18 mouse cellular contexts compared by ENCODE assay signal in genomic region chr10:67581698-67582285, GRCm38 (mm10). TPM values are rescaled to one million over a fixed set of nuclear protein-coding genes. Genes with fewer than 3 reads are reported as not detected.
DNase-seq lines count a peak whose midpoint lies in the region; ATAC-seq lines count a peak whose summit lies in the region.
"Had no signal": no experiment of that assay in that cellular context is flagged by ENCODE, and none has a peak within 500 bp of the region (broad histone marks: within the 10 kb centered on the region; RNA-seq: fewer than 3 reads in every experiment).

No protein-coding gene starts in this region.

- DNase-seq in kidney, adult 9 months, result no peak
- DNase-seq in induced T-regulatory cell, adult 2 months (ENCODE audit: low read depth), result peak; percentile 66
- DNase-seq in thymus, postnatal 0 days (ENCODE audit: low spot score), result peak; percentile 61
- no peak for DNase-seq in layer of hippocampus, postnatal 25 days (ENCODE audit: extremely low spot score in 1 of 2, low spot score in 1 of 2)
- DNase-seq in testis, postnatal 10 days (ENCODE audit: low spot score), result no peak
- DNase-seq: cerebellum, adult 9-10 months; gastrocnemius, postnatal 14 days; left cerebral cortex, postnatal 4 days; right cerebral cortex, adult 18-20 months had no signal

- H3K9ac ChIP-seq in kidney, embryonic 16.5 days (replicated peaks; ENCODE audit: low read length), result no peak overlapping the region
- no peak overlapping the region for H3K9ac ChIP-seq in intestine, embryonic 16.5 days (ENCODE audit: low read depth, low read length)
- H3K9ac ChIP-seq: embryonic facial prominence, embryonic 13.5 days; forebrain, embryonic 12.5 days; hindbrain, embryonic 13.5 days; liver, embryonic 15.5 days had no signal

- no peaks in the 10 kb centered on the region for H3K36me3 ChIP-seq in kidney, embryonic 16.5 days (ENCODE audit: insufficient read depth, low read length)
- H3K36me3 ChIP-seq in intestine, embryonic 16.5 days (ENCODE audit: control insufficient read depth, insufficient read depth, low read length), result no peaks in the 10 kb centered on the region
- H3K36me3 ChIP-seq: embryonic facial prominence, embryonic 13.5 days; forebrain, embryonic 12.5 days; hindbrain, embryonic 13.5 days; liver, embryonic 15.5 days had no signal

- no peaks in the 10 kb centered on the region for H3K9me3 ChIP-seq in kidney, embryonic 16.5 days (ENCODE audit: low read length)
- no peaks in the 10 kb centered on the region for H3K9me3 ChIP-seq in intestine, embryonic 16.5 days (ENCODE audit: control insufficient read depth, low read length)
- H3K9me3 ChIP-seq: embryonic facial prominence, embryonic 13.5 days; forebrain, embryonic 12.5 days; hindbrain, embryonic 13.5 days; liver, embryonic 15.5 days had no signal

- H3K27me3 ChIP-seq in kidney, embryonic 16.5 days (ENCODE audit: insufficient read depth, low read length), result no peaks in the 10 kb centered on the region
- no peaks in the 10 kb centered on the region for H3K27me3 ChIP-seq in intestine, embryonic 16.5 days (replicated peaks; ENCODE audit: control insufficient read depth, insufficient read depth, low read length)
- H3K27me3 ChIP-seq: embryonic facial prominence, embryonic 13.5 days; hindbrain, embryonic 13.5 days; liver, embryonic 15.5 days; megakaryocyte, embryonic 14.5 days; Patski had no signal

- no peak overlapping the region for H3K4me3 ChIP-seq in kidney, embryonic 16.5 days (ENCODE audit: low read length)
- H3K4me3 ChIP-seq in intestine, embryonic 16.5 days (ENCODE audit: low read length), result no peak overlapping the region
- H3K4me3 ChIP-seq: embryonic facial prominence, embryonic 13.5 days; forebrain, embryonic 12.5 days; hindbrain, embryonic 13.5 days; liver, embryonic 15.5 days; megakaryocyte, embryonic 14.5 days had no signal

- H3K27ac ChIP-seq in kidney, embryonic 16.5 days (ENCODE audit: low read length), result no peak overlapping the region
- no peak overlapping the region for H3K27ac ChIP-seq in intestine, embryonic 16.5 days (ENCODE audit: low read length)
- H3K27ac ChIP-seq: embryonic facial prominence, embryonic 13.5 days; forebrain, embryonic 12.5 days; hindbrain, embryonic 13.5 days; liver, embryonic 15.5 days had no signal

- H3K4me2 ChIP-seq in kidney, embryonic 16.5 days (replicated peaks; ENCODE audit: low read depth, low read length), result no peak overlapping the region
- H3K4me2 ChIP-seq in intestine, embryonic 16.5 days (ENCODE audit: low read depth, low read length), result no peak overlapping the region
- H3K4me2 ChIP-seq: embryonic facial prominence, embryonic 13.5 days; forebrain, embryonic 12.5 days; hindbrain, embryonic 13.5 days; liver, embryonic 15.5 days had no signal

- H3K4me1 ChIP-seq in kidney, embryonic 16.5 days (ENCODE audit: insufficient read depth, low read length), result 0 out of 2 replicates have a peak, but pooled peaks cover 5% of the 10 kb centered on the region
- 0 out of 2 replicates have a peak, but pooled peaks cover 3% of the 10 kb centered on the region for H3K4me1 ChIP-seq in intestine, embryonic 16.5 days (ENCODE audit: control insufficient read depth, insufficient read depth, low read length)
- H3K4me1 ChIP-seq: embryonic facial prominence, embryonic 13.5 days; forebrain, embryonic 12.5 days; liver, embryonic 15.5 days had no signal

- peak; percentile 56; the same call in 1 of the 2 replicates for ATAC-seq in kidney, embryonic 16.5 days (ENCODE audit: low FRiP score, low TSS enrichment)
- ATAC-seq in CD4-positive, CD25-positive, alpha-beta regulatory T cell, adult 4 months, result peak; percentile 34
- no peak for ATAC-seq in intestine, embryonic 16.5 days
- ATAC-seq: Patski had no signal

- WGBS in kidney, embryonic 16.5 days, result 40% methylated on average over 12 of the region's 12 CpGs
- 75% methylated on average over 12 of the region's 12 CpGs for WGBS in intestine, embryonic 16.5 days

RNA-seq across cellular contexts. Expression of gene Ado, which starts 33.0 kb away (rescaled TPM):
- polyA plus RNA-seq in kidney, embryonic 16.5 days (2015; fragmentation: Nextera tagmentation; extraction: Ambion mirVana), result 73.1 and 74.9 TPM in 2 replicates
- polyA plus RNA-seq in CD4-positive, CD25-positive, alpha-beta regulatory T cell, adult 4 months (2017; shearing (Covaris generic)), result 10 to 100 TPM; 46.6 to 51.0 TPM
- 33.2 and 33.3 TPM in 2 replicates for polyA plus RNA-seq in thymus, postnatal 0 days (2015; fragmentation: Nextera tagmentation; extraction: Ambion mirVana)
- 10 to 100 TPM; 37.2 to 39.9 TPM for total RNA-seq in layer of hippocampus, postnatal 25 days (2021)
- polyA plus RNA-seq in intestine, embryonic 16.5 days (2015; fragmentation: Nextera tagmentation; extraction: Ambion mirVana), result 43.2 and 43.5 TPM in 2 replicates

RNA-seq across cellular contexts. Expression of gene Egr2, which starts 46.5 kb away (rescaled TPM):
- 0.64 and 1.1 TPM in 2 replicates for polyA plus RNA-seq in kidney, embryonic 16.5 days (2015; fragmentation: Nextera tagmentation; extraction: Ambion mirVana)
- 10 to 100 TPM; 49.2 to 69.1 TPM for polyA plus RNA-seq in CD4-positive, CD25-positive, alpha-beta regulatory T cell, adult 4 months (2017; shearing (Covaris generic))
- 8.7 and 10.7 TPM in 2 replicates for polyA plus RNA-seq in thymus, postnatal 0 days (2015; fragmentation: Nextera tagmentation; extraction: Ambion mirVana)
- 1 to 10 TPM; 2.2 to 2.3 TPM for total RNA-seq in layer of hippocampus, postnatal 25 days (2021)
- polyA plus RNA-seq in intestine, embryonic 16.5 days (2015; fragmentation: Nextera tagmentation; extraction: Ambion mirVana), result 0.23 and 0.36 TPM in 2 replicates

Comparison
In these comparisons a context has a peak if more than half of its experiments do, and no peak if none do; other contexts are left out.
1. DNase-seq: peak in induced T-regulatory cell, adult 2 months (single experiment) and thymus, postnatal 0 days (single experiment); none in kidney, adult 9 months (single experiment), layer of hippocampus, postnatal 25 days (0 of 2) and testis, postnatal 10 days (single experiment).